Mouse (Mus musculus): Measurements from ENCODE around the gene Glis3. TPM values are rescaled to one million over a fixed set of nuclear protein-coding genes. Genes with fewer than 3 reads are reported as not detected.

Glis3 gene
- polyA plus RNA-seq, 1 experiment from 2014 or later: 0.13 TPM

DNA sequence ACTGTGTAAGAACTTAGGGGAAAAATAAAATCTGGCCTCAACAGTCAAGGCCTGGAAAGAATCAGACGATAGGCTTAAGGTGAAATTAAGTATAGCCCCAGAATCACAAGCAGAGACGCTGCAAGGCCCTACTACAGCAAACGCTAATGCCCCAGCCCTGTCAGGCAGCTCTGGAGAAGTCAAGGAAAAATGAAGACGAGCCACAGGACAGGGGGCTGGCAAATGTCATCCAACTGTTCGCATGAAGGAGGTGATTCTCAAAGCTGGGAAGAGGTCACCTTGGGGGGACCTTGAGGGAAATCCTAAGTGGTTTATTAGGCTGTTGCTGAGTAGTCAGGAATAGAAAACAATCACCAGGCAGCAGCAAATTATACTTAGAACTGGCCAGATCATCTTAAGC lies 214.1 kb downstream of the Glis3 start:
- no peak overlapping the region for H3K9ac ChIP-seq
- WGBS (ENCODE audit: insufficient replicate concordance): 49% methylated on average over 5 of the region's 5 CpGs

DNA sequence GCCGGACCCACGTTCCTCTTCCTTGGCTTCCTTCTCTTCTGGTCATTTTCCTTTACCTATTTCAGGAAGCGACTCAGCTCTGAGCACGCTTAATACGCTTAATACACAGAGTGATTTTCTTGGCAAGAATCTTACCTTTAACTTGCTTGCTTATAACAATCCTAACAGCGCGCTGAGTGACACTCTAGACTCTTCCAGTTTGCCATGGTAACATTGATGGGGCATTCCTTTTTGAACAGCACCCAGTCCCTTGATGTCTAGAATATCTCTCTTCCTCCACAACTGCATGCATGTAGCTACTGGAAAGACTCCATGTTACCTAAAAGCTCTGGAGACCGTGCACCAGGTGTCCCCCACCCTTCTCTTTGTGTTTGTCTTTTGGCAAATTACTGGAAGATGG lies 225.5 kb downstream of the Glis3 start:
- ATAC-seq (ENCODE audit: low read depth) (no peak), DNase-seq (no peak)
- 73% methylated on average over 8 of the region's 8 CpGs for WGBS (ENCODE audit: insufficient replicate concordance)
- Histone ChIP-seq H3K4me2 (no peak overlapping the region), H3K4me3 (replicated peaks) (no peak overlapping the region), H3K36me3 (no peaks in the 10 kb centered on the region), H3K4me1 (replicated peaks) (no peaks in the 10 kb centered on the region), H3K9me3 (replicated peaks) (no peaks in the 10 kb centered on the region), H3K9ac (no peak overlapping the region), H3K27ac (no peak overlapping the region), H3K27me3 (no peaks in the 10 kb centered on the region)

More for the DNA sequence above, 214.1 kb downstream of the Glis3 start:
- Histone ChIP-seq H3K27me3 (no peaks in the 10 kb centered on the region), H3K4me2 (no peak overlapping the region), H3K4me1 (replicated peaks) (no peaks in the 10 kb centered on the region), H3K27ac (no peak overlapping the region), H3K4me3 (replicated peaks) (no peak overlapping the region), H3K36me3 (no peaks in the 10 kb centered on the region), H3K9me3 (replicated peaks) (no peaks in the 10 kb centered on the region)
- DNase-seq: no peak
- ATAC-seq (ENCODE audit: low read depth): no peak

DNA sequence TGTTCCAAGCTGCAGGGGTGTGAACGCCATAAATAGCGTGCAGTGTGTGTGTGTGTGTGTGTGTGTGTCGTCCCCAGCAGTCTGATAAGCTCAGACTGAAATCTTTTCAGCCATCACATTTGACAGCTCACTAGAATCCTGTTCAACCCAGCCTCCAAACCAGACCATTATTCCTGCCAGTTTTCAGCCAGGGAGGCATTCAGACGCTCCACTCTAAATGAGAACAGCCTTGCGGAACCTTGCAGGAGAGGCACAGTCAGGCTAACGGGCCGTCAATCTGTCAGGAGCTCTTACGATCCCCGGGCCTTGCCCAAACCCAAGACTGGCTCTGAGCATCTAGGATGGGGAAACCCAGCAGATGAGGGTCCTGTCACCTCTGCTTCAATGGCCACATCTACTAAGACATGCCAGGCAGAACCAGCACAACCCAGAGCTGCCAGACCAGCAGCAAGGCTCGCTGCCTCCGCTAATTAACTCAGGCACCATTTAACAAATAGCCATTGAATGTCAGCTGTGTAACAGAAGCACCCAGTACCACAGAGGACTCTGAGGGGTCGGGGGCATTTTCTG lies 226.8 kb downstream of the Glis3 start:
- H3K4me2 ChIP-seq: no peak overlapping the region
- DNase-seq (no peak), ATAC-seq (ENCODE audit: low read depth) (no peak)
- no peak overlapping the region for H3K27ac ChIP-seq
- H3K4me1 ChIP-seq (replicated peaks): no peaks in the 10 kb centered on the region
- no peaks in the 10 kb centered on the region for H3K27me3 ChIP-seq
- no peaks in the 10 kb centered on the region for H3K9me3 ChIP-seq (replicated peaks)
- no peak overlapping the region for H3K4me3 ChIP-seq (replicated peaks)
- no peaks in the 10 kb centered on the region for H3K36me3 ChIP-seq
- no peak overlapping the region for H3K9ac ChIP-seq
- WGBS (ENCODE audit: insufficient replicate concordance): 63% methylated on average over 12 of the region's 12 CpGs

DNA sequence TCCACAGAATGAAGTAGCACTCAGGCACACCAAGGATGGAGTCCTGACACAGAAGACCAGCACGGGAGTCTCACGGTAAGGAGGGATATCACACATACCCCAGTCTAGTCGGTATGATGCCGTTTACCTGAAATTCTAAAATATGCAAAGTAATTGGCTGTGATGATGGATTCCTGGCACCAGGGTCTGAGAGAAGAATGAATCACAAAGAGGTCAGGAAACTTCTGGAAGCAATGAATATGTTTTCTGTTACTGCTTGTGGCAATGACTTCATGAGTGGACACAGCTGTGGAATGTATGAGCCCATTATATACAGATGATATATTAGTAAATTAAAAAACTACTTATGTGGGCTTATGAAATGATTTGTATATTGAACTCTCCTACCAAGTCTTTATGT lies 231.1 kb downstream of the Glis3 start:
- DNase-seq (no peak), ATAC-seq (ENCODE audit: low read depth) (no peak)

GRCm38 (mm10) chr19:28442161-28442560 lies 237.7 kb downstream of the Glis3 start:
- no peak overlapping the region for H3K4me3 ChIP-seq (replicated peaks)
- ATAC-seq (ENCODE audit: low read depth) (no peak), DNase-seq (no peak)
- no peaks in the 10 kb centered on the region for H3K9me3 ChIP-seq (replicated peaks)
- H3K27me3 ChIP-seq: no peaks in the 10 kb centered on the region
- H3K36me3 ChIP-seq: no peaks in the 10 kb centered on the region
- H3K9ac ChIP-seq: no peak overlapping the region
- no peak overlapping the region for H3K4me2 ChIP-seq
- no peaks in the 10 kb centered on the region for H3K4me1 ChIP-seq (replicated peaks)
- H3K27ac ChIP-seq: no peak overlapping the region
- 68% methylated on average over 4 of the region's 4 CpGs for WGBS (ENCODE audit: insufficient replicate concordance)

More for the DNA sequence above, 231.1 kb downstream of the Glis3 start:
- no peak overlapping the region for H3K9ac ChIP-seq
- H3K4me2 ChIP-seq: no peak overlapping the region
- no peaks in the 10 kb centered on the region for H3K9me3 ChIP-seq (replicated peaks)
- H3K4me3 ChIP-seq (replicated peaks): no peak overlapping the region
- no peak overlapping the region for H3K27ac ChIP-seq
- H3K36me3 ChIP-seq: no peaks in the 10 kb centered on the region
- no peaks in the 10 kb centered on the region for H3K4me1 ChIP-seq (replicated peaks)
- 75% methylated on average over 4 of the region's 4 CpGs for WGBS (ENCODE audit: insufficient replicate concordance)
- H3K27me3 ChIP-seq: no peaks in the 10 kb centered on the region

- Histone ChIP-seq H3K4me2 (no peak overlapping the region), H3K27ac (no peak overlapping the region), H3K4me3 (replicated peaks) (no peak overlapping the region), H3K36me3 (no peaks in the 10 kb centered on the region), H3K4me1 (replicated peaks) (no peaks in the 10 kb centered on the region), H3K9me3 (replicated peaks) (no peaks in the 10 kb centered on the region), H3K9ac (no peak overlapping the region), H3K27me3 (no peaks in the 10 kb centered on the region)
- WGBS (ENCODE audit: insufficient replicate concordance): 60% methylated on average over 12 of the region's 12 CpGs
- DNase-seq (no peak), ATAC-seq (ENCODE audit: low read depth) (no peak)
These were observed 243.3 kb downstream of the Glis3 start for GRCm38 (mm10) chr19:28436457-28437148.

DNA sequence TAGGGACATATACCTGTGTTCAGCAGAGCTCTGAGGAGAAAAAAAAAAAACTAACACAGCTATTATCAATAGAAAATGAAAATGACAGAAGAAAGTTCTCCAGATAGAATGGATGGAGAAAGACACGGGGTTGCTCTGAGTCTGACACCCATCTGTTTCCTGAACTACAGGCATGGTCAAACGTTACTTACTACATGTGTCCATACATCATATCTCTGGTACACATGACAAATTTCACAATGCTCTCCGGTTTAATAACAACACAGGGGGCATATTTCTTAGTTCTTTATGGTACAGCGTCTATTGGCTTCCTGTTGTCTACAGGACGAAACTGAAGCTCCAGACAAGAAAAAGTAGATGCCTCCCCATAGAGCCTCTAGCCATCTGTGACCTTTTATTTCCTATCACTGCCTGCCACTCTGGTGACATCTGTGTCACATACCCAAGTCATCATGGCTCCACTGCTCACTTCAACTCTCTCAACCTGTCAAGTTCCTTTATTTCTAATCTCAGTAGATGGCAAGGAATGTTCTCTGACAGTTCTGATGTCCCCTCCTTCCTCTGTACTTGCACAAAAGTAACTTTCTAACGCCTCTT lies 251.6 kb downstream of the Glis3 start:
- H3K27me3 ChIP-seq: no peaks in the 10 kb centered on the region
- ATAC-seq (ENCODE audit: low read depth) (no peak), DNase-seq (no peak)
- no peak overlapping the region for H3K9ac ChIP-seq
- H3K4me1 ChIP-seq (replicated peaks): no peaks in the 10 kb centered on the region
- no peak overlapping the region for H3K4me3 ChIP-seq (replicated peaks)
- no peaks in the 10 kb centered on the region for H3K36me3 ChIP-seq
- 45% methylated on average over 6 of the region's 6 CpGs for WGBS (ENCODE audit: insufficient replicate concordance)
- H3K27ac ChIP-seq: no peak overlapping the region
- no peak overlapping the region for H3K4me2 ChIP-seq
- H3K9me3 ChIP-seq (replicated peaks): no peaks in the 10 kb centered on the region

GRCm38 (mm10) chr19:28424180-28424579 lies 255.7 kb downstream of the Glis3 start:
- Histone ChIP-seq H3K27me3 (no peaks in the 10 kb centered on the region), H3K9ac (no peak overlapping the region), H3K27ac (no peak overlapping the region), H3K4me2 (no peak overlapping the region), H3K4me1 (replicated peaks) (no peaks in the 10 kb centered on the region), H3K4me3 (replicated peaks) (no peak overlapping the region), H3K9me3 (replicated peaks) (no peaks in the 10 kb centered on the region), H3K36me3 (no peaks in the 10 kb centered on the region)
- DNase-seq (no peak), ATAC-seq (ENCODE audit: low read depth) (no peak)
- WGBS (ENCODE audit: insufficient replicate concordance): 23% methylated on average over 5 of the region's 5 CpGs

DNA sequence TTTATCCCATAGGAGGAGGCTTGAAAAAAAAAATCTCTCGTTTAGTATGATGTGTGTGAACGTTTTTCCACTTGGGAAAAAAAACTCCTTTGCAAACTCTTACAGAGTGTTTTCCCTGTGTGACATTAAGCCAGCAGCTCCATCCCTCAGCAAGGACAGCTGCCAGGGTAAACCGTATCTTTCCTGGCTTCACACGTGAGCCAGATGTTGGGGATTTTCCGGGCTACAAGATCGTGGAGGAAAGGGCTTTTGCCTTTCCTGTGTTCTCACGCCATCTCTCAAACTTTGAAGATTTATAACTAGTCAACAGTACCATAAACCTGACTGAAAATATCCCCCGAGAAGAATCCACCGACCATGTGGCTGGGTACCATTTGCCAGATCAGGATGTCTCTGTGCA lies 256.9 kb downstream of the Glis3 start:
- Histone ChIP-seq H3K27ac (no peak overlapping the region), H3K9ac (no peak overlapping the region), H3K9me3 (replicated peaks) (no peaks in the 10 kb centered on the region), H3K27me3 (no peaks in the 10 kb centered on the region), H3K4me1 (replicated peaks) (no peaks in the 10 kb centered on the region), H3K4me2 (no peak overlapping the region), H3K36me3 (no peaks in the 10 kb centered on the region), H3K4me3 (replicated peaks) (no peak overlapping the region)
- ATAC-seq (ENCODE audit: low read depth) (no peak), DNase-seq (no peak)
- WGBS (ENCODE audit: insufficient replicate concordance): 35% methylated on average over 9 of the region's 9 CpGs

DNA sequence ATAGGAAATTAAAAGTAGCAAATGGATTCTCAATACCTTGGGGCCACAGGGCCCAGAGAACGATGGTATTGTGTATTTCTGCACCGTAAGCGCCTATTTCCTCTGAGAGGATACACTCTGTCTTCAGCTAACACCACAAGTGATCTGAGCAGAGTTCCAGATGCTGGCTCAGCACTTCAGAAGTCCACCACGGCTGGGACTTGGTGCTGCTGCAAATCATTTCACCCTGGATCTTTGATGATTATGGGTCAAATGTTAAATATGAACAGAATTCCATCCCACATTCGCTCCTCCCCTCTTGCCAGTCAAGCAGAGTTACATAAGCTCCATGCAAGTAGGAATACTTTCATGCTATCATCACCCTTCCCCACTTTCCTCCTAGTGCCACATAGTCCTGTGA lies 263.8 kb downstream of the Glis3 start:
- Histone ChIP-seq H3K27me3 (no peaks in the 10 kb centered on the region), H3K4me3 (replicated peaks) (no peak overlapping the region), H3K4me2 (no peak overlapping the region), H3K4me1 (replicated peaks) (no peaks in the 10 kb centered on the region), H3K9me3 (replicated peaks) (no peaks in the 10 kb centered on the region), H3K9ac (no peak overlapping the region), H3K36me3 (no peaks in the 10 kb centered on the region), H3K27ac (no peak overlapping the region)
- no peak for DNase-seq
- WGBS (ENCODE audit: insufficient replicate concordance): 60% methylated on average over 5 of the region's 5 CpGs
- no peak for ATAC-seq (ENCODE audit: low read depth)

GRCm38 (mm10) chr19:28408787-28409186 lies 271.1 kb downstream of the Glis3 start:
- H3K4me1 ChIP-seq (replicated peaks): no peaks in the 10 kb centered on the region
- H3K27me3 ChIP-seq: no peaks in the 10 kb centered on the region
- H3K9ac ChIP-seq: no peak overlapping the region
- no peak overlapping the region for H3K4me2 ChIP-seq
- no peak overlapping the region for H3K4me3 ChIP-seq (replicated peaks)
- H3K9me3 ChIP-seq (replicated peaks): no peaks in the 10 kb centered on the region
- WGBS (ENCODE audit: insufficient replicate concordance): 59% methylated on average over 3 of the region's 3 CpGs
- ATAC-seq (ENCODE audit: low read depth): no peak
- H3K36me3 ChIP-seq: no peaks in the 10 kb centered on the region
- DNase-seq: no peak
- no peak overlapping the region for H3K27ac ChIP-seq

DNA sequence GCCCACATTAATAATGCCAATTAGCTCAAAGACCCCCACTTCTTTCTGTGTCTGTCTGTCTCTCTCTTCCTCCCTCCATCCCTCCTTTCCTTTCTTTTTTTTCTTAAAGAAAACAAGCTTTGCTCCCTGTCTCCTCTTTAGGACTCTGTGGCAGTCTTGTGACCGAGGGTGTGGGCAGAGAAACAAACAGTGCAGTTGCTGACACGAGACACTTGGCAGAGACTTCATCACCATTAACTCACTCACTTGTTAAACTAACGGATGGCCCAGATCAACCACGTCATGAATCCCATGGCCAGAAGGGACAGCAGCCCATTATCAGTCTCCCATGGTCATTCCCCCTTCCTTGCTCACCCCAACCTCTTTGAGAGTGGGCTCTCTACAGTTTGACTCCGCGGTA lies 276.9 kb downstream of the Glis3 start:
- no peak overlapping the region for H3K4me3 ChIP-seq (replicated peaks)
- no peak overlapping the region for H3K9ac ChIP-seq
- no peak overlapping the region for H3K4me2 ChIP-seq
- WGBS (ENCODE audit: insufficient replicate concordance): 55% methylated on average over 6 of the region's 6 CpGs
- H3K27me3 ChIP-seq: no peaks in the 10 kb centered on the region
- H3K36me3 ChIP-seq: no peaks in the 10 kb centered on the region
- ATAC-seq (ENCODE audit: low read depth) (no peak), DNase-seq (no peak)
- no peaks in the 10 kb centered on the region for H3K4me1 ChIP-seq (replicated peaks)
- no peaks in the 10 kb centered on the region for H3K9me3 ChIP-seq (replicated peaks)
- no peak overlapping the region for H3K27ac ChIP-seq

Data from liver, embryonic 13.5 days (tissue).